Mouse (Mus musculus): ENCODE measurements around the gene Ucn.

- TF ChIP-seq POLR2A (IDR thresholded peaks at IDR 0.05; ENCODE audit: low read depth, low read length), result no peak
- no peak for TF ChIP-seq CTCF (conservative IDR thresholded peaks at IDR 0.05; ENCODE audit: insufficient read depth, insufficient read length, low read depth, low read length)
Measured at GRCm38 (mm10) chr5:31162462-31162861, 23.8 kb upstream of the Ucn start.

All from kidney, adult 2 months (tissue).